Mouse (Mus musculus): ENCODE data around the gene Ptprs. TPM values are rescaled to one million over a fixed set of nuclear protein-coding genes. Genes with fewer than 3 reads are reported as not detected.

The Ptprs gene
- total RNA-seq, 2 experiments from 2014 or later: 176 to 208 TPM

DNA sequence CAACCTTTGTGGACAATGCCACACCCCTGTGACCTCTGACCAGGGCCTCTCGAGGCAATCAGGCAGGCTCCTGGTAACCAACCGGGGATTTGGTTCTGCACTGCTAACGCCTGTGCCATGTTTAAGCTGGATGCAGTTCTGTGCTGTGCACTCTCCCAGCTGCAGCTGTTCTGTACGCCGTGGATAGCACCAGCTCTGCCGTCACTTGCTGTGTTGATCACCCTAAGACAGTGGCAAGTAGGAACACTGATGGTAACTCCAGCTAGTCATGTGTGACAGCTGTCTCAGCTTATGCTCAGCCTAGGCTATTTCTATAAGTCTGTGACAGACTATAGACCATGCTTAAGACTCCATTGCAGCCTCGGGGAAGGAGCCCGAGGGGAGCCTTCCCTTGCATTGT lies 93.3 kb downstream of the Ptprs start:
- no peak for DNase-seq (ENCODE audit: low spot score in 2 of 2)

DNA sequence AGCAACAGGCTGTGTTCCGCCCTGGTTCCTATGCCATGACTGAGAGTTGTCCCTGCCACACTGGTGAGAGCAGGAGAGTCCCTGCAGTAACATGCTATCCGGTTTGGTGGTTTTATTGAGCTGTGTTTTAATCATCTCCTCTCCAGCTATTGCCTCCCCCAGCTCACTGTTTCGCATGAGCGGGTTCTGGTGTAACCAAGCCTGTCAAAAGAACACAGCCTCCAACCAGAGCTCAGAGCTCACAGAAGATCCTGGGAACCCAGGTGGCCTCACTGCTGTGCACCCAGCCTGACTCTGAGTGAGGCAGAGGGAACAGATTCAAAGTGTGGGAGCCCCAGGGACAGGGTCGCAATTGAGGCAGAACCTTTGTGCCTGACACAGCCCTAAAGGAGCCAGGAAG lies 95.1 kb downstream of the Ptprs start:
- no peak for DNase-seq (ENCODE audit: low spot score in 2 of 2)

DNA sequence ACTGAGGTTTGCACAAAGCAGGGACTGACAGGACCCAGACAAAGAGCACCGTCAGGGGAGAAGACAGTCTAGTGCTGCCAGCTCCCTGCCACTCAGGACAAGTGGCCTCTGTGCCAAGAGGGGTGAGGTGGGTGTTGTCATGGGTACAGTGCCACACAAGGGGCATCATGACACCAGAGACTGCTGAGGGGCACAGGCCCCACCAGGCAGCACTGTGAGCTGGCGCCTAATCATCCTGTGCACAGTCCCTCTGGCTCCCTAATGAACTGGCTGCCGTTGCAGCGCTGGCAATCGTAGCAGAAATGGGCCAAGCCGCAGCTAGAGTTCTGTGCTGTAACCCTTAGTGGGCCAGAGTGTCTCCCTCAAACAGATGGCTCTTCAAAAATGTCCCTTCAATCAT lies 96.0 kb downstream of the Ptprs start:
- DNase-seq (ENCODE audit: low spot score in 2 of 2): no peak

DNA sequence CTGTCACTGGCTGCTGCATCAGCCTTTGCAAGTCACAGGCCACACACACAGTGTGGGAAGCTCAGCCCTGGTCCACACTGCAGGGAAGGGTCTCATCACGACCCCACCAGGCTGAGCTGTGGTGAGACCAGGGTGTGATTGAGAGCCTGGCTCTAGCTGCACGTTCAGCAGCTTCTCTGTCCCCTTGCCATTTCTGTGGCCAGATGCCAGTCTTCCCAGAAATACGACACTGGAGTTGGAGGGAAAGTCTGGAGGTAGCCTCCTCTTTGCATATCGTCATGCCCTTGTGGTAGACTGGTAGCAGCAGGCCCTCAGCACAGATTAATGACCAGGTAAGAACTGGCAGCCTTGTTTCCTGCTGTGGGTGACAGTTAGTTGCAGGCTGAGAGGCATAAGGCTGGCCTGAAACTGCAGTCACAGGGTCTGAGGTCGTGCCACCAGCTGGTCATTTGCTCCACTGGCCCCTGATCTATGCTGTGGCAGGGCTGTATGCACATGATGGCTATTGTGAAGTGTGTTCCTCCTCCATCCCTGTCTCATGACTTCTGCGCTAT lies 96.9 kb downstream of the Ptprs start:
- DNase-seq (ENCODE audit: low spot score in 2 of 2): no peak

DNA sequence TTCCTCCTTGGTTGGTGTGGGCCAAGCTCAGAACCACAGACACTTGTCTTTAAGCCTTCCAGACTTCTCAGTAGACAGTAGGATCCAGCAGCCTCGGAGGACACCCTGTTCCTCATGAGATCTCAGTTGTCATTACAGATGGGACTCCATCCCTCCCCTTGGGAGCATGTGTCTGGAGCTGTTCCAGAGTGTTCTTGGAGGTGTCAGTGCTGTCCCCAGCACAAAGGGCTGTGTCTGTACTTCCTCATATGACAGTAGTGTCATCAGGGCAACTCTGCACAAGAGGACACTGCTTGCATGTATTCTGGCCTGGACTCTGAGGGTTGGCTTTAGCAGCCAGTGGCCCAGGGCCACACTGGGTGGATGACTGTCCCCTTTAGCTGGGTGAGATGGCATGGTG lies 101.4 kb downstream of the Ptprs start:
- no peak for DNase-seq (ENCODE audit: low spot score in 2 of 2)

DNA sequence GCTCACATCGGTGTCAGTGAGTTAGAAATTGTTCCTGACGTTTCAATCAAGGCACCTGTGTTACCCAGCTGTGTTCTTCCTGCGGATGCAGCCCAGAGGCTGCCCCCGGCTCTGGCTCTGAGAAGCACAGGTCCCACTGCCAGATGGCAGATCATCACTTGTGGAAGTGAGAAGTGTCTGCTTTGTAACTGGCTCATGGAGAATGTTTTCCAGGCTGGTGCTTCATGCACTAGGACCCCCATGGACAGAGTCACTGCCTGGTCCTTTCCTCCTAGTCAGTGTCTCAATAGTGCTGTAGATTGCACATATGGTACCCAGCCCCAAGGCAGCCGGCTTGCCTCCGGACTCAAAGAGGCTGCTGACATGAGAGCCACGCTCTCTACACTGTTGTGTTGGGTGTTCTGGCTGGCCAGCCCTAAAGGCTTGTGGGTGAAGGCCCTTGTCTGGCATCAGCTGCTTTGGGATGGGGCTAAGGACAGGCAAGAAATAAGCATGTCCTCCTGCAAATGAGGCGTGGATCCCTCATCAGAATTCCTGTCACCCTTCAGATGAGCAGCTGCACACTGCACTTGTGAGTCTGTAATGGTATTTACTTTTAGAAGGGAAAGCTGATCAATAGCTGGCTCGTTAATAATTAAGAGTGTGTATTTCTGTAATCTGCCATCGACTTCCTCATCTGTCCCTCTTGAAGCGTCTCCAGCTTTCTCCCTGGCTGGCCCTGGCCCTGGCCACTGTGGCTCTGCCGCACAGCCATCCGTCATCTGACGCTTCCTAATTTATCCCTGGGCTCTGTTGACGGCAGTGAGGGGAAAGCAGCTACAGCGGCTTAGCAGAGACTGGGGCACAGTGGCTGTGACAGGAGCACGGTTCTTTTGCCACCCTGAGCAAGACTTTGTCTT lies 102.9 kb downstream of the Ptprs start:
- DNase-seq (ENCODE audit: low spot score in 2 of 2): no peak

DNA sequence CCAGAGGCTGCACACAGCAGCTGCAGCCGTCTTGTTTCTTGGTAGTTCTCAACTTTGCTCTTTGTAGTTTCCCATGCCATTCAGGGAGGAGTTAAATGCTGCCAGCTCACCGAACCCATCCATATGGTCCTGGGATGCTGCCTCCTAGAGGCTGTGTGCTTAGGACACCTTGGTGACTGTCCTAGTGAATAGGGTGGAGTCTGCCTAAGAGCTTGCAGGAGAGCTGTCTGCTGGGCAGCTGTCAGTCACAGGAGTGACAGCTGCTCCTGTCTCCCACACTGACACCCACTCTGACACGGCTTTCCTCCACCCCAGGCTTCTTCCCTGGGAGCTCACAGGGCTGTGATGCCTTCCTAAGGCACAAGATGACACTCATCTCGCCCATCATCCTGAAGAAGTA lies 104.2 kb downstream of the Ptprs start:
- DNase-seq (ENCODE audit: low spot score in 2 of 2): no peak

DNA sequence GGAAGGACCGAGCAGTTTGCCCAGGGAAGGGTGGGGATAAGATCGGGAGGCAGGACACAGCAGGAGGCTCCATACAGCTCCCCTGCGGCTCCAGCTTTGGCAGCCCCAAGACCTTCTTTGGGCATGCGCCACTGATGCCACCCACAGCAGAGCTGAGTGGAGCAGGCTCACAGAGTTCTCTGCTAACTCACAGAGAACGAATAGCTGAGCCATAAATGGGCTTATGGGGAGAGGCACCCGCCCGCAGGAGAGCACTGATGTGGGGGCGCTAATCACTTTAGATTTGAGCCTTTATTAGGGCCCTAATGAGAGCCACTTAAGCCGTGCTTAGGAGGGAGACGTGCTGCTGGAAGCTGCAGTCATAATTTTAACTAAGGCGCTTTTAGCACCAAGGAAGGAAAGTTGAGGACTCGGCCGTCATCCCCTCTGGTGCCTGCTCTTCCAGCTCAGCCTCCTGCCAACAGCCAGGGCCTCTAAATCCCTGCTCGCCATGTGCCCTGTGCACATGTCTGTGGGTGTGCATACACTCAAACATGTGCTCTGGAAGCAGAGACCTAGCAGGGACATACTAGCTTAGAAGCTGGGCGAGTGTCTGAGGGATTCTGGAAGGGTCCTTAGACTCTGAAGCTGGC lies 105.1 kb downstream of the Ptprs start:
- DNase-seq (ENCODE audit: low spot score in 2 of 2): no peak

DNA sequence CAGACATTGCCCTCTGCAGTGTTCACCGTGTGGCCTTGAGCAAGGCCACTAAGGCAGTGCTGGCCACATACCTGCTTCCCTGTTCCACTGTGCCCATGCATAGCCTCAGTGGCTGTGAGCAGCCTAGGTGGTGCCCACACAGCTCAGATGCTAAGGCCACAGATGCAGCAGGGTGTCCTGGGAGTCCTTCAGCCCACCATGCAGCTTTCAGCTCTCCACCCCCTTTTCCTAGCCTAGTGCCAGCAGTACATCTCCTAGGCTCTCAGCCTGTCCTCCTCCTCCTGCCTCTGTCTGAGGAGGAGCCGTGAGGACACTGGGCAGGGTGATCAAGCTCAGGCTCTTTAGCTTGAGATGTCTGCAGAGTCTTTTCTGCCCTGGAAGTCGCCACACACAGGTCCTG lies 106.2 kb downstream of the Ptprs start:
- no peak for DNase-seq (ENCODE audit: low spot score in 2 of 2)

DNA sequence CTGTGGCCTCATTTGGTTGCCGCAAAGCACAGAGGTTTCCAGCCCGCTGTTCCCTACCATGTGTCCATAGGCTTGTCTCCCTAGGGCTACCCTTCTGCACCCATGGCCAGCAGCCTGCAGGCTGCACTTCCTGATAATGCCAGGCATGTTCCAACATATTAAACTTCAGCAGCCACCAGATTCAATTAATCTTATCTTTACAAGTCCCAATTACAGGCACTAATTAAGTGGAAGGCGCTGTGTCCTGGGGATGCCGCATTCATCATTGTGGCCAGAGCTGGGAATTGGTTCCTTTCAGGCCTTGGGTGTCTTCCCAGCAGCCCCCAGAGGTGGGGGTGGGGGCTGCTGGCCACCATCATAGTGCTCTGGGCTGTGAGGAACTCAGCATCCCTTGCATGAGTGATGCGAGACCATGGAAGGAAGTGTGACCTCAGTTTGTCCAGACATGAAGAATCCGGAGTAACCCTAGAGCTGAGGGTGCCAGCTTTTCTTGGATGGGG lies 107.9 kb downstream of the Ptprs start:
- DNase-seq (ENCODE audit: low spot score in 2 of 2): no peak

DNA sequence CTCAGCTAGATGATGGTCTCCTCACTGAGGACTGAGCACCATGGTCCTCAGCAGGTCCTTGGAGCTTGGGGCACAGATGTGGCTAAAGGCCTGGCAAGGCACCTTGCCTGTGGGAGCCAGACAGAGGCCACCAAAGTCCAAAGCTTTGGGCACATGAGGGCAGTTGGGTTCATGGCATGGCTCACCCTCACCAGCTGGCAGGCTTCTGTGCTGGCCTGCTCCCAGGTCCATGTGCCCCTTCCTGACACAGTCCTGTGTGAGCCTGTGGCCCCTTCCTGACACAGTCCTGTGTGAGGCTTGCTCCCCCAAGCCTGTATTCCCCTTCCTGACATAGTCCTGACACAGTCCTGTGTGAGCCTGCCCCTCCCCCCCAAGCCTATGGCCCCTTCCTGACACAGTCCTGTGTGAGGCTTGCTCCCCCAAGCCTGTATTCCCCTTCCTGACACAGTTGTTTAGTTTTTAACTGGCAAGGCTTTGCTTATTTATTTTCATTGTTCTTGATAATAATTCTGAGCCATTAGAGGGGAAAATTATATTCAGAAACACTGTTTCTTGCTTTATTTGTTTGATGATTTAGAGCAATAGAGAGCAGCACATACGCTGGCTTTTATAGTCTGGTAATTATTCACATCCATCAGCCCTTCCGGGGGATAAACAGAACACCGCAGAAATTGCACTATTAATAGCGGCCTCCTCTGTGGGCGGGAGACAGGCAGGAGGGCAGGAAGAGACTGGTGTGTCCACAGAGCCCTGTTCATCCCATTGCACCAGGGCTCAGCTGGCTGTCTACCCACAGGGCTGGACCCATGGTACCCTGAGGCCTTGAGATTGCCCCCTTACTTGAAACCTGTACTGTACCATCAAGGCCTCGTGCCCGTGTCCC lies 110.3 kb downstream of the Ptprs start:
- DNase-seq (ENCODE audit: low spot score in 2 of 2): no peak

Small RNAs within 50 kb of the gene (microRNA-seq; reads per million reads assigned to microRNA genes)
- gene Mir6977: not detected

Other genes with a start within 250 kb of the Ptprs start
- gene Fem1a, start 219.7 kb downstream of the Ptprs start, total RNA-seq (2021): 10 to 100 TPM; 30.5 to 33.5 TPM
- gene Ticam1, start 199.7 kb downstream of the Ptprs start, total RNA-seq (2021): 10 to 100 TPM; 21.0 to 22.2 TPM
- 10 to 100 TPM; 83.2 to 87.5 TPM for gene Plin3, start 183.6 kb downstream of the Ptprs start, total RNA-seq (2021)
- not detected for gene Arrdc5, start 176.2 kb downstream of the Ptprs start, total RNA-seq (2021)
- 10 to 100 TPM; 49.3 to 61.2 TPM for gene Uhrf1, start 173.2 kb downstream of the Ptprs start, total RNA-seq (2021)
- 10 to 100 TPM; 50.1 to 54.1 TPM for gene Kdm4b, start 150.4 kb downstream of the Ptprs start, total RNA-seq (2021)
- gene Znrf4, start 35.9 kb upstream of the Ptprs start, total RNA-seq (2021): not detected
- gene Gm20219, start 77.9 kb upstream of the Ptprs start, total RNA-seq (2021): 1 to 10 TPM; 1.4 to 1.9 TPM
- gene Safb2, start 108.1 kb upstream of the Ptprs start, total RNA-seq (2021): 100 to 1,000 TPM; 153 to 170 TPM
- gene Safb, start 108.3 kb upstream of the Ptprs start, total RNA-seq (2021): 100 to 1,000 TPM; 168 to 177 TPM
- 100 to 1,000 TPM; 294 to 338 TPM for gene 2410015M20Rik, start 133.3 kb upstream of the Ptprs start, total RNA-seq (2021)
- 1,000 to 10,000 TPM; 1,222 to 1,358 TPM for gene Rpl36, start 136.9 kb upstream of the Ptprs start, total RNA-seq (2021)
- gene Lonp1, start 150.4 kb upstream of the Ptprs start, total RNA-seq (2021): 100 to 1,000 TPM; 306 to 318 TPM
- 1 to 10 TPM; 2.4 to 2.7 TPM for gene Catsperd, start 151.7 kb upstream of the Ptprs start, total RNA-seq (2021)
- gene Ranbp3, start 196.8 kb upstream of the Ptprs start, total RNA-seq (2021): 10 to 100 TPM; 88.1 to 89.6 TPM
- 100 to 1,000 TPM; 244 to 256 TPM for gene Ndufa11, start 241.3 kb upstream of the Ptprs start, total RNA-seq (2021)
- gene Vmac, start 241.5 kb upstream of the Ptprs start, total RNA-seq (2021): 10 to 100 TPM; 31.4 to 34.4 TPM